Mouse (Mus musculus): ENCODE measurements at regions not wholly inside any gene's neighbourhood (a gene's known extent, or its start where the extent isn't known, plus 50 kb on each side); places are given as distances from the start of the nearest gene placed in this dataset.

DNA sequence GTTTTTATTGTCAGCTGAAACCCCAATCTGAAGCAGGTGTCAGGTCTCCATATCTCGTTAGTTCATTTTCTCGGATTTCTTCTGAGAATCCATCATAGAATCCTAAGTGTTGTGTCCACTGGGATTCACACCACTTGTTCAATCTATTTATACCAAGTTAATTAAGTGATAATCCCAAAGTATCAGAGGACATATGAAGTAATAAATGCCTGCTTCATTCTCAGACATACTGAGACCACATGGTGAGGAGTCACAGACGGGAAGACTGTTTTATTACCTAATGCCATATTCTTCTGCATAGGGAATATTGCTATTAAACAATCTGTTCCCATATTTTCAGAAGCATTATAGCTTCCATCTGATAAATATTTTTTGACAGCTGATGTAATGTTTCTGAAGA lies 863.5 kb downstream of the Pdha2 start:
- WGBS, result 59% methylated on average over 3 of the region's 3 CpGs
- no peak overlapping the region for H3K4me3 ChIP-seq
- no peak overlapping the region for H3K9ac ChIP-seq
- no peaks in the 10 kb centered on the region for H3K27me3 ChIP-seq
- H3K9me3 ChIP-seq (replicated peaks), result no peaks in the 10 kb centered on the region
- H3K4me2 ChIP-seq (replicated peaks), result no peak overlapping the region
- no peaks in the 10 kb centered on the region for H3K4me1 ChIP-seq
- no peaks in the 10 kb centered on the region for H3K36me3 ChIP-seq
- H3K27ac ChIP-seq, result no peak overlapping the region
- peak; percentile 48; the same call in 1 of the 2 replicates for ATAC-seq (ENCODE audit: low FRiP score)

DNA sequence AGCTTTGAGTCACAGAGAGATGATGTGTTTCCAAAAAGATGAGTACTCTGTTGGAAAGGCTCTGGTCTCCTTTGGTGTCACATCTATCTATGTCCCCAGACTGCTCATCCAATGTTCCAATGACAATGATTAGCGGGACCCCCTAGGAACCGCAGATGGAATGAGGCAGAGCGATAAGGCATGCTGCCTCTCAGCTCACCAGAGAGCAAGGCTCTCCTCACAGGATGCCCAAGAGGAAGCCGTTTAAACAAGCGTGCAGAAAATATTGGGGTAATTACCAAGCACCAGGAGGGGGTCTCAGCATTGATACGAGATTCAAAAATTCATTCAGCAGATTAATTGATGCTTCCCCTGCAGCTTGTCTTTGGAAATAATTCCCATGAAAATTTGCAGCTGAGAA lies 871.5 kb downstream of the Pdha2 start:
- peaks cover 2% of the 10 kb centered on the region; the same call in 1 of the 2 replicates for H3K4me1 ChIP-seq
- no peaks in the 10 kb centered on the region for H3K9me3 ChIP-seq (replicated peaks)
- H3K9ac ChIP-seq, result no peak overlapping the region
- WGBS, result 48% methylated on average over 6 of the region's 6 CpGs
- H3K27ac ChIP-seq, result no peak overlapping the region
- H3K27me3 ChIP-seq, result no peaks in the 10 kb centered on the region
- no peaks in the 10 kb centered on the region for H3K36me3 ChIP-seq
- no peak overlapping the region for H3K4me2 ChIP-seq (replicated peaks)
- H3K4me3 ChIP-seq, result no peak overlapping the region
- ATAC-seq (ENCODE audit: low FRiP score), result peak; percentile 71

DNA sequence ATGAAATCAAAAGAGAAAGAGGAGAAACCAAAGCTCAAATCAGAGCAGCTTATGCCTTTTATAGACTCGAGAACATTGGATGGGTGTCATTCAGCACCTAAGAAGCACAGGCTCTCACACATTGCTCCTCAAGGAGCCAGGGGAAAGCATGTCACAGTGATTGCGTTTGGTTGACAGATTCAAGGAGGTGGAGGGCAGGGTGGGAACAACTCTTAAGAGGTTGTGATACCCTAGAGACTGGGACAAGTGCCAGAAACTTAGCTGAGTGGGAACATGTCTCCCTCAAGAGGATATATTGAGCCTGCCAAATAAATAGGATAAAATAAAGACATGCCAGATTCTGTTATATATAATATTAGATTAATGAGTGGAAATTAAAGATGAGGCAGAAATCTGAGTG lies 898.4 kb downstream of the Pdha2 start:
- Histone ChIP-seq H3K4me2 (replicated peaks) (no peak overlapping the region), H3K27me3 (no peaks in the 10 kb centered on the region), H3K9me3 (replicated peaks) (no peaks in the 10 kb centered on the region), H3K27ac (no peak overlapping the region), H3K9ac (no peak overlapping the region), H3K4me1 (no peaks in the 10 kb centered on the region), H3K4me3 (no peak overlapping the region), H3K36me3 (no peaks in the 10 kb centered on the region)
- 49% methylated on average over 2 of the region's 2 CpGs for WGBS
- ATAC-seq (ENCODE audit: low FRiP score), result no peak

DNA sequence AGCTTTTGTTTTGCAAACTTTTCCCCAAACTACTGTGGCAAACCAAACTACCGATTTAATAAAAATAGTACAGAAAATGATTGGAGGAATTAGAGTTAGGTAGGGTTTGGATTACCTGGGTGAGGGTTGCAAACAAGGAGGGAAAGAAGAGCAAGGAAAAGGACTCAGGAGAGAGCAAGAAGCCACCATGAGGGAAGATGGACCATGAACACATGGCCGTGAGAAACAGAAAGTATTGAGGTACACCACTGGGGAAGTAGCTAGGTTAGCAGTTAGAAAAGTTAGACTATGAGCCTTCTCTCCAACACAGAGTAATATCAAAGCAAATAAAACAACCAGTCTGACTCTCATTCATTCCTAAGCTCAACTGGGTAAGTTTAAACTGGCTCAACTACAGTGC lies 912.8 kb downstream of the Pdha2 start:
- no peak overlapping the region for H3K4me2 ChIP-seq (replicated peaks)
- no peak for ATAC-seq (ENCODE audit: low FRiP score)
- 0 out of 2 replicates have a peak, but pooled peaks cover 4% of the 10 kb centered on the region for H3K9me3 ChIP-seq (replicated peaks)
- no peaks in the 10 kb centered on the region for H3K36me3 ChIP-seq
- H3K9ac ChIP-seq, result no peak overlapping the region
- H3K4me1 ChIP-seq, result no peaks in the 10 kb centered on the region
- H3K4me3 ChIP-seq, result no peak overlapping the region
- WGBS, result 90% methylated on average over 2 of the region's 2 CpGs
- H3K27ac ChIP-seq, result no peak overlapping the region
- no peaks in the 10 kb centered on the region for H3K27me3 ChIP-seq
